Mouse (Mus musculus): ENCODE measurements around the gene 4930518I15Rik.
"Not testable (repeated sequence)": the region's sequence is repeated elsewhere in the genome, so short reads cannot be mapped to it uniquely, and the experiment has no call there.

Gene 4930518I15Rik

GRCm38 (mm10) chr2:156877726-156878125, 20.0 kb upstream of the 4930518I15Rik start:
- no peak for DNase-seq (ENCODE audit: low read depth)

GRCm38 (mm10) chr2:156874760-156875510, 17.2 kb upstream of the 4930518I15Rik start:
- no peak for DNase-seq (ENCODE audit: low read depth)

- no peak for DNase-seq (ENCODE audit: low read depth)
Observed at GRCm38 (mm10) chr2:156874047-156874759, 16.5 kb upstream of the 4930518I15Rik start.

- peak; percentile 84 for DNase-seq (ENCODE audit: low read depth)
Observed at GRCm38 (mm10) chr2:156873629-156874028, 15.9 kb upstream of the 4930518I15Rik start.

GRCm38 (mm10) chr2:156870519-156870918, 12.8 kb upstream of the 4930518I15Rik start:
- DNase-seq (ENCODE audit: low read depth): peak; percentile 48

GRCm38 (mm10) chr2:156869554-156869953, 11.8 kb upstream of the 4930518I15Rik start:
- no peak for DNase-seq (ENCODE audit: low read depth)

- peak; percentile 19 for DNase-seq (ENCODE audit: low read depth)
Observed at GRCm38 (mm10) chr2:156868994-156869393, 11.2 kb upstream of the 4930518I15Rik start.

- DNase-seq (ENCODE audit: low read depth): peak; percentile 71
Observed at GRCm38 (mm10) chr2:156864481-156864880, 6.7 kb upstream of the 4930518I15Rik start.

GRCm38 (mm10) chr2:156863487-156864160, 5.9 kb upstream of the 4930518I15Rik start:
- DNase-seq (ENCODE audit: low read depth): peak; percentile 82

- DNase-seq (ENCODE audit: low read depth): peak; percentile 98
Observed at GRCm38 (mm10) chr2:156862772-156863486, 5.2 kb upstream of the 4930518I15Rik start, which contains the start of gene Rab5if. TSS of gene Rab5if (plus strand) at chr2:156863128.

- DNase-seq (ENCODE audit: low read depth): peak; percentile 67
Observed at GRCm38 (mm10) chr2:156862041-156862717, 4.4 kb upstream of the 4930518I15Rik start.

GRCm38 (mm10) chr2:156858671-156859070, 925 bp upstream of the 4930518I15Rik start:
- no peak for DNase-seq (ENCODE audit: low read depth)

- no peak for DNase-seq (ENCODE audit: low read depth)
Observed at GRCm38 (mm10) chr2:156857385-156857791, 358 bp downstream of the 4930518I15Rik start.

- no peak for DNase-seq (ENCODE audit: low read depth)
Observed at GRCm38 (mm10) chr2:156856311-156856710, 1.4 kb downstream of the 4930518I15Rik start.

- DNase-seq (ENCODE audit: low read depth): peak; percentile 67
Observed at GRCm38 (mm10) chr2:156853999-156854771, 3.6 kb downstream of the 4930518I15Rik start.

- not testable (repeated sequence) for DNase-seq (ENCODE audit: low read depth)
Observed at GRCm38 (mm10) chr2:156853584-156853983, 4.2 kb downstream of the 4930518I15Rik start.

- no peak for DNase-seq (ENCODE audit: low read depth)
Observed at GRCm38 (mm10) chr2:156850505-156850904, 7.2 kb downstream of the 4930518I15Rik start.

- DNase-seq (ENCODE audit: low read depth): no peak
Observed at GRCm38 (mm10) chr2:156848526-156849182, 9.1 kb downstream of the 4930518I15Rik start.

- DNase-seq (ENCODE audit: low read depth): peak; percentile 51
Observed at GRCm38 (mm10) chr2:156847653-156848052, 10.1 kb downstream of the 4930518I15Rik start.

- no peak for DNase-seq (ENCODE audit: low read depth)
Observed at GRCm38 (mm10) chr2:156844715-156845114, 13.0 kb downstream of the 4930518I15Rik start.
